Mouse (Mus musculus): ENCODE data around the gene Gys1.

Gene Gys1

DNA sequence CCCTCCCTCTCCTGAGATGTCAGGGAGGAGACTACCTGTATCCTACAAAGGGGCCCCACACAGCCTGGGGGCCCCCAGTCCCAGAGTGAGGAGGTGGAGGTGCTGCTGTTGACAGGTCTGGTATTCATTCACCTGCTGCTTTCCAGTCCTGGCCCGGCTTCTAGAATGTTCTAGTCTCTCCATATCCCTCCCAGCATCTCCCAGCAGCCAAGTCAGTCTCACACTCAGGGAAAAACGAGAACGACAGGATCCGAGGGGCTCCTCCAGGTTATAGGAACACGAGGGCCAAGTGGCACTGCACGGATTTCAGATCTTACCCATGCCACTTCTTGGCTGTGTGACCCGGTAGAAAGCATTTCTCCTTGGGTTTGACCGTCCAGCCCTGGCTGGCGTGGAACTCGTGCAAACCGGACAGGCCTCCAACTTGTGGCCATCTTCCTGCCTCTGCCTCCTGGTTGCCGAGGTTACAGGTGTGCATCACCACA, 19.9 kb upstream of the Gys1 start:
- DNase-seq (ENCODE audit: low read depth) = no peak

GRCm38 (mm10) chr7:45415636-45416035, 19.0 kb upstream of the Gys1 start:
- DNase-seq (ENCODE audit: low read depth) = no peak

DNA sequence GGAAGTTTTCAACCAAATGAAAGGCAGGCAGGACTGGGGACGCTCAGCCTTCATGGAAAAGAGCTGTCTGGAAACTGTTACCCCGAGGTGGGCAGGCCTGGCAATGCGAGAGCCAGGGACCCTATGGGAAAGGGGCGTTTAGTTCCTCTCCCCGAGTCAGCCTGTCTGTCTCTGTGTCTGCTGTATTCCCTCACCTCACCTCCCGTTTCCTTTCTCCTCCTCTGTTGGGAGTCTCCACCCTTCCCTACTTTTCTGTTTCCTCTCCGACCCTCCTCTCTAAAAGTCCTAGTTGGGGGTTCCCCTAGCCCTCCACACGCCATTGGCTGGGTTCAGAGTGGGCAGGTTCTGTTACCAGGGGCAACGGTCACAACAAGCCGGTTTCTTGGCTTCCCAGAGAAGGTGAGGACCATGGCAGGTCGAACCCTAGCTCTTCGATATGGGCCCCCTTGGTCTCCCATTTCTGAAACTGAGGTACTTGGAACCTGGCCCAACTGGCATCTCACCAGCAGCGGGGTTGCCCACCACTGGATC, 16.6 kb upstream of the Gys1 start:
- DNase-seq (ENCODE audit: low read depth) = no peak

DNA sequence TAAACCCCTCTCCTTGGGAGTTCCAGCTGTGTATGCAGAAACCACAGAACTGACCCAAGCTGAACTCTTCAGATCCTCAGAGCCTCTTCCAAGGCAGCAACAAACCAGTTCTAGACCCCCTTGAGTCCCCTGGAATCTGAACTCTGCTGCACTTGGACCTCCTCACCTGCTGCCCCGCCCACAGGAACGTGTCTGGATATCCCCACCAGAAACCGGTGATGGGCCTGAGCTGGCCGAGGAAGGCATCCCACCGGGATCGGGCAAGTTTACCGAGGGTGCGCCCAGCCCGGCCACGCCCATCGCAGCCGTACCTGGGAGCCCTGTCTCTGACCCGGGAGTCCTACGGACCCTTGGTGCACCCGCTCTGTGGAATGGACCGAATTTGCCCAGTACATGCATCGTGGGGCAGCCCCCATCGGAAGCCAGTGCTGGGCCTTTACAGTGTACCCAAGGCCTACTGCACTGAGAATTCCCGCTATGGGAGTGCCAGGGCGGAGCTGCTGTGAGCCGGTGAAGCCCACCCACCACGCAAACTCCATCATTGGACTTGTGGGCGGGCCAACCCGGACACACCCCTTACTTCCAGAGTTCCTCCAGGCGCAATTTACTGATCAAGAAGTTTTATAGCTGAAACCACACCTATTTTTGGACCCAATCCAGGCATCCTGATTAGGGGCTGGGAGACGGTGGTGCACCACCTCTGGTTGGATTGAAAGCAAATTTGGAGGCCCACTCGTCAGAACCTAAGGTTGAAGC, 14.6 kb upstream of the Gys1 start:
- DNase-seq (ENCODE audit: low read depth) = no peak

- no peak for DNase-seq (ENCODE audit: low read depth)
Measured at GRCm38 (mm10) chr7:45420615-45420919, 14.1 kb upstream of the Gys1 start, which contains the start of gene Lhb. TSS of gene Lhb (plus strand) at chr7:45420820.

DNA sequence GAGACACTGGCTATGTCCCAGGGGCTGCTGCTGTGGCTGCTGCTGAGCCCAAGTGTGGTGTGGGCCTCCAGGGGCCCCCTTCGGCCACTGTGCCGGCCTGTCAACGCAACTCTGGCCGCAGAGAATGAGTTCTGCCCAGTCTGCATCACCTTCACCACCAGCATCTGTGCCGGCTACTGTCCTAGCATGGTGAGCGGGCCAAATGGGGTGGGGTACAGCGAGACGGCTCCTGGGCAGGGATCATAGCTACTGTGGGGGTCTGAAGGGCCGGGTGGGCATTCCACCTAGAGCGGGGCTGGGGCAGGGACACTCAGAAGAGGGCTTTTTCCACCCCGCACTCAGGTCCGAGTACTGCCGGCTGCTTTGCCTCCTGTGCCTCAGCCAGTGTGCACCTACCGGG, 13.4 kb upstream of the Gys1 start:
- no peak for DNase-seq (ENCODE audit: low read depth)

- DNase-seq (ENCODE audit: low read depth) = no peak
Measured at GRCm38 (mm10) chr7:45426556-45426955, 8.1 kb upstream of the Gys1 start.

- no peak for DNase-seq (ENCODE audit: low read depth)
Measured at GRCm38 (mm10) chr7:45433835-45434202, 825 bp upstream of the Gys1 start.

DNA sequence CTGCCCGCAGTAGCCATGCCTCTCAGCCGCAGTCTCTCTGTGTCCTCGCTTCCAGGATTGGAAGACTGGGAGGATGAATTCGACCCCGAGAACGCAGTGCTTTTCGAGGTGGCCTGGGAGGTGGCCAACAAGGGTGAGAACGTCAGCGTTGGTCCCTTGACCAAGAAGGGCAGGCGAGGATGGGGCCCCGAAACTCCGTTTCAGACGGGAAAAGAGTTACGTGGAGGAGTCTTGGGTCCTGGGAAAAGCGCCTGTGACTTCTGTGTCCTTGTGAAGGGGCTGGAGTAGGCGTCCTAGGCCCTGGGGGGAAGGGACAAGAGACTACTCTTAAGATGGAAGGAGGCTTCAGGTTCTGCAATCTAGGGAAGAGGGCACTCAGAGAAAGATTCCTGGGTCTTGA, 394 bp downstream of the Gys1 start:
- no peak for DNase-seq (ENCODE audit: low read depth)

- no peak for DNase-seq (ENCODE audit: low read depth)
Measured at GRCm38 (mm10) chr7:45436444-45436843, 1.8 kb downstream of the Gys1 start.

DNA sequence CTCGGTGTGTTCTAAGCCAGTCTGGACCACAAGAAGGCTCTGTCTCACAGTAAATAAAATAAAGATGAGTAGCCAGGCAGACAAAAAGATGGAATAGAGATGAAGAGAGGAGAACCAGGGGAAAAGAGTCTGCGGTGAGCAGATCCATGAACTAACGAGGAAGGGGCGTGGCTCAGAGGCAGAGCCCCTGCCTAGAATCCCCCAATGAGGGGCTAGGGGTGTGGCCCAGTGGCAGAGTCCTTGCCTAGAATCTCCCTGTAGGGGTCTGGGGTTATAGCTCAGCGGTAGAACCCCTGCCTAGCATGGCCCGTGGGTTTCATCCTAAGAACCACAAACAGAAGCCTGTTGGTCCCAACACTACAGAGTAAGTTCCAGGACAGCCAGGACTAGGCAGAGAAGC, 2.4 kb downstream of the Gys1 start:
- DNase-seq (ENCODE audit: low read depth) = no peak

DNA sequence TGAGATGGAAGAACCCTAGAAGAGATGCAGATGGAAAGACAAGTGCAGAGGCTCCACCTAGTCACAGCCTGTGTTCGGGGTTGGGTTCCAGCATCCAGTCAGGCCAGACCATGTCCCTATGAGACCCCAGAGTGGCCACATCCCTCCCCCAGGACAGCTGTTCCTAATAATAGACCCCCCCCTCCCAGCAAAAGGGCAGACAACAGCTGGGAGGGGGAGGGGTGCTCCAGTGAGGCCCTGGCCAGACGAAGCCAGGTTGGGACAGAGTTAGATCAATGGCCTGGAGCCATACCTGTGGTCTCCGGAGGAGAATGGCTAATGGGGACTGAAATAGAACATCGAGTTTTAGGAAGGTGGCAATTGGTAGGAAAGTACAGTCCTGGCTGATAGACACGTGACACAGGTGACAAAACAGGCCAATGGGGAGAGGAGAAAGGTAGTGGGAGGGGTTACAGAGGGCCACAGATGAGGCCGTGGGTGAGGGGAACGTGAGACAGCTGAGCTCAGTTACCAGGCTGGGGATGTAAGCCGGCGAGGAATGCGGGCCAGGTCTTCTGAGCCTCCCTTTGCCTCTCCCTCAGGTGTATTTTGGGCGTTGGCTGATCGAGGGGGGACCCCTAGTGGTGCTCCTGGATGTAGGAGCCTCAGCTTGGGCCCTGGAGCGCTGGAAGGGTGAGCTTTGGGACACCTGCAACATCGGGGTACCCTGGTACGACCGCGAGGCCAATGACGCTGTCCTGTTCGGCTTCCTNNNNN, 3.1 kb downstream of the Gys1 start, which contains the start of gene Ruvbl2:
Gene Ruvbl2 (minus strand): TSS at position 576 of the 756 bp plus-strand sequence.
- DNase-seq (ENCODE audit: low read depth) = no peak

- DNase-seq (ENCODE audit: low read depth) = no peak
Measured at GRCm38 (mm10) chr7:45443526-45444420, 9.1 kb downstream of the Gys1 start.

DNA sequence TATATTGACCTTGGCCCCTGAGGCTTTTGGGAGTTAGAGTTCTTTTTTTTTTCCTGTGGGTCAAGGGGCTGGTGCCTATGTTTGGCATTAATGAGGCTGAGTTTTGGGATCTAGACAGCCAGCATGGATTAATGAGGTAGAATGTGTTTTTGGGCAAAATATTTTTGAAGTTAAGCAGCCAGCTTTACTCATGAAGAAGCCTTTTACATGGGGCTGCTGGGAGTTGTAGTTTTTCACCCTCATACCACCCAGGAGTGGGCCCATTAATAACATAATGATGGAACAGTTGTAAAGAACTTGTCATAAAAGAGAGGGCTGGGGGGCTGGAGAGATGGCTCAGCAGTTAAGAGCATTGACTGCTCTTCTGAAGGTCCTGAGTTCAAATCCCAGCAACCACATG, 11.9 kb downstream of the Gys1 start:
- no peak for DNase-seq (ENCODE audit: low read depth)

DNA sequence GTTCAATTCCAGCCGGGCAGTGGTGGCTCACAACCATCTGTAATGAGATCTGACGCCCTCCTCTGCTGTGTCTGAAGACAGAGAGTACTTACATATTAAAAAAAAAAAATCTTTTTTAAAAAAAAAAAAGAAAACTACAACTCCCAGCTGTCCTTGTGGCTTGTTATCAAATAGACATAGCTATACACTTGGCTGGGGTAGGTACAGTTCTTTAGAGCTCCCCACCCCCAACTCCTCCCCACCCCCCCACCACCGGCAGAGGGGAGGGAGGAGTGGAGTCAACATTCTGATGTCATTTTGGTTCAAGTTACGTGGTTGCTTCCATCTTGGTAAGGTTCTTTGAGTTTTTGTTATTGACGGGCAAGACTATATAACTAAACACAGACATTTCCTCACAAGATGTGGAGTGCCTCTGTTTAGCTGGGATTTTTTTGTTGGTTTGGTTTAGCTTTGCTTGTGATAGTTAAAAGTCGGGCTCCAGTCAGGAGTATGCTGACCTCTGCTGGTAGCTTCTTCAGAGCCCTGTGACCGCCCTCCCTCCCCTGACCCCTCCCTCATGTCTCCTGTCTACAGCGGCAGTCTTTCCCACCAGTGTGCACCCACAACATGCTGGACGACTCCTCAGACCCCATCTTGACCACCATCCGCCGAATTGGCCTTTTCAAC, 12.8 kb downstream of the Gys1 start:
- no peak for DNase-seq (ENCODE audit: low read depth)

DNA sequence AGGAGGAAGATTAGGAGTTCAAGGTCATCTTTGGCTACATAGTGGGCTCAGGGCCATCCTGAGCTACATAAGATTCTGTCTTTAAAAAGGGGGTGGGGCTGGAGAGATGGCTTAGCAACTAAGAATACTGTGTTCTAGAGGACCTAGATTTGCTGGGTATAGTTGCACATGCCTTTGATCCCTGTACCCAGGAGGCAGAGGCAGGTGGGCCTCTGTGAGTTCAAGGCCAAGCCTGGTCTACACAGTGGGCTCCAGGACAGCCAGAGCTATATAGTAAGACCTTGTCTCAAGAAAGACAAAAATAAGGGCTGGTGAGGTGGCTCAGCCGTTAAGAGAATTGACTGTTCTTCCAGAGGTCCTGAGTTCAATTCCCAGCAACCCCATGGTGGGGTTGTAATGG, 15.3 kb downstream of the Gys1 start:
- DNase-seq (ENCODE audit: low read depth) = no peak

DNA sequence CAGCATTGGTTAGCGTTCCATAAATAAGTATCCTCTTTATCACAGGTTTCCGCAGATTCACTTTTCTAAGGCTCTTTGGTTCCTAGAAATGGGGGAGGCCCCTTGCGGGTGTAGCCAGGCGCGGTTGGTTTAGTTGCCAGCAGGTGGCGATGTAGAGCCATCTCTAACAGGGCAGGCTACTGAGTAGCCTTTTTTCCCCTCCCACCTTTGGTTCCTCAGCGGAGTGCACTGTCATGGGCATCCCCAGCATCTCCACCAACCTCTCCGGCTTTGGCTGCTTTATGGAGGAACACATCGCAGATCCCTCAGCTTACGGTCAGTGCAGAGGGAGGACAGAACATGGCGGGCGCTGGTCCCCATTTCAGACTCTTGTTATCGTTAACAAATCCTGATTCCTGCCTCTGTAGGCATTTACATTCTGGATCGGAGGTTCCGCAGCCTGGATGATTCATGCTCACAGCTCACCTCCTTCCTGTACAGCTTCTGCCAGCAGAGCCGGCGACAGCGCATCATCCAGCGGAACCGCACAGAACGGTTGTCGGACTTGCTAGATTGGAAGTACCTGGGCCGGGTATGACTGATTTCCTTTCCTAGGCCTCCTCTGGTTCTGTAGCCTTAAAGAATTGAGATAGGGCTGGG, 16.8 kb downstream of the Gys1 start:
- DNase-seq (ENCODE audit: low read depth) = peak; percentile 83

DNA sequence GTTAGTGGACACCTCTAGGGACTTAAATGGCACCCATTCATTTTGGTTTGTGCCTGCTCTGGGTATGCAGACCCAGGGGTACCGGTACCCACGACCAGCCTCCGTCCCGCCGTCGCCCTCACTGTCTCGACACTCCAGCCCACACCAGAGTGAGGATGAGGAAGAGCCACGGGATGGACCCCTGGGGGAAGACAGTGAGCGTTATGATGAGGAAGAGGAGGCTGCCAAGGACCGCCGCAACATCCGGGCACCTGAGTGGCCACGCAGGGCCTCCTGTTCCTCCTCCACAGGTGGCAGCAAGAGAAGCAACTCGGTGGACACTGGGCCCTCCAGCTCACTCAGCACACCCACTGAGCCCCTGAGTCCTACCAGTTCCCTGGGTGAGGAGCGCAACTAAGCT, 20.3 kb downstream of the Gys1 start:
- DNase-seq (ENCODE audit: low read depth) = no peak

DNA sequence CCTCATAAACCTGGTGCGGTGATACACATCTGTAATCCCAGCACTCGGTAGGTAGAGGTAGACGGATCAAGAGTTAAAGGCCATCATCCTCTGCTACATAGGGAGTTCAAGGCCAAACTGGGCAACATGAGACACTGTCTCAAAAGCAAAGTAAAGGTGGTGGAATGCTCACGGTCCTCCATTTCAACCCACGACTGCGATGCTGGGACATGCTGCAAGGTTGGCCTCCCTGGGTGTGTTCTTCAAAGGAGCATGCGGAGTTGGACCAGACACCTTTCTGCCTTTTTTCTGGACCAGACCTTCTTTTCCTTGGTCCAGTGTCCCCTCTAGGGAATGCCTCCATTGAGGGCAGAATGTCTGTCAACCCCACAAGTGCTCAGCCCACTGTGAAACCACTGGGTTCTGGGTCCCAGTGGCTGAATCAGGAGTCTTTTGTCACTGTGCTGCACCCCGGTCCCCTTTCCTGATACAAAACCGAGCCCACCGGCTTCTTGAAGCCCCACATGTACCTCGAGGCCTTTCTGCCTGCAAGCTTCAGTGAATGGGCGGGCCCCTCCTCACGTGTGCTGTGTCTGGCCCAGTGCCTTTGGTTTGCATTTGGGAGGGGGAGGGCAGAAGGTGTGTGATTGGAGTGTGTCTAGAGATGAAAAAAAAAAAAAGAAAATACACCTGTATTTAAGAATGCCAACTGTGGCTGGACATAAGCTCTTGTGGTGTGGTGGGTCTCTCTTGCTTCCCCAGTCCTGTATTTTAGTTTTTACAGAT, 21.5 kb downstream of the Gys1 start:
- DNase-seq (ENCODE audit: low read depth) = no peak

DNA sequence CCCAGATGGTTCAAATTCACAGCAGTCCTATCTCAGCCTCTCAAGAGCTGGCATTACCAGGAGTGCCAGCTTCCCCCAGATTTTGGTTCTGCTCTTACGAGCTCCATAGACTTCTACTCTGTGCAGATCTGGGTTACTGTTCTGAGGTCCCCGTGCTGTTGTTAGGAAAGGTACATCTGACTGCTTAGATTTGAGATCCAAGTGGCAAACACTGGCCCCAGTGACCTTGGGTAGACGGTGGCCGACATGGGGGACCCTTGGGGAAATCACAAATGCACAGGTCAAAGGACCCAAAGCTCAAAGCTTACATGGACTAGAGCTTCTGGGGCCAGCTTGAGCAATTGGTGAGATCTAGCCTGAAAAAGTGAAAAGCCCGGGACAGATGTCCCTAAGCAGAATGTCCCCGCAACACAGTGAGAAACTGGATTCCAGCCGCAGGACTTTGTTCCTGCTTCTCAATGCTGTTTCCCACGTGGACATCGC, 22.1 kb downstream of the Gys1 start:
- DNase-seq (ENCODE audit: low read depth) = no peak
